Mouse (Mus musculus): Measurements from ENCODE around the gene Krt25.

DNA sequence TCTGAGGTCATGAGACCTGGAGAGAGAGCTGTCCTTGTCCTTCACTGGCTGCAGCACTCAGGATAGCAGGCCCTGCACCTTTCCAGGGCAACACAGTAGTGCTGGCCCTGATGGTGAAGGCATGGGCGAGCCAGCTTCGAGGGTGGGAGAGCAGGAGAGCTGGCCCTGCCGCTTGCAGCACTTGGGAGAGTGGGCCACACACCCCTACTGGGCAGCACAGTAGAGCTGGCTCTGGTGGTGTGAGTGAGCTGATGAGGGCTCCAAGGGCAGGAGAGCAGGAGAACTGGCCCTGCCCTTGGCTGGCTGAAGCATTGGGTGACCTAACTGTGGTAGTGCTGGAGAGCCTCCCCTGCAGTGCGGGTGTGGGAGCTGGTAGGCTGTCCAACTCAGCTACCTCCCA is 50.0 kb downstream of the Krt25 start:
- TF ChIP-seq POLR2A (IDR thresholded peaks at IDR 0.05; ENCODE audit: insufficient read depth, low read depth, low read length) = no peak
- TF ChIP-seq CTCF (IDR thresholded peaks at IDR 0.05; ENCODE audit: insufficient read depth, low read depth, low read length) = no peak

Measured in olfactory bulb, adult 2 months (tissue).